Mouse (Mus musculus) urinary bladder, postnatal 36 days (tissue): ENCODE data around the gene Nhej1.
A peak's percentile ranks its signal among the peaks of the same experiment; 100 is the strongest.

Source experiments
- DNase-seq, 2 experiments: peaks; one replicate each; pipeline ENCODE4 v3.0.0; 2022; ENCODE audit warnings: low spot score in 2 of 2, mixed read lengths in 1 of 2

Gene Nhej1

DNA sequence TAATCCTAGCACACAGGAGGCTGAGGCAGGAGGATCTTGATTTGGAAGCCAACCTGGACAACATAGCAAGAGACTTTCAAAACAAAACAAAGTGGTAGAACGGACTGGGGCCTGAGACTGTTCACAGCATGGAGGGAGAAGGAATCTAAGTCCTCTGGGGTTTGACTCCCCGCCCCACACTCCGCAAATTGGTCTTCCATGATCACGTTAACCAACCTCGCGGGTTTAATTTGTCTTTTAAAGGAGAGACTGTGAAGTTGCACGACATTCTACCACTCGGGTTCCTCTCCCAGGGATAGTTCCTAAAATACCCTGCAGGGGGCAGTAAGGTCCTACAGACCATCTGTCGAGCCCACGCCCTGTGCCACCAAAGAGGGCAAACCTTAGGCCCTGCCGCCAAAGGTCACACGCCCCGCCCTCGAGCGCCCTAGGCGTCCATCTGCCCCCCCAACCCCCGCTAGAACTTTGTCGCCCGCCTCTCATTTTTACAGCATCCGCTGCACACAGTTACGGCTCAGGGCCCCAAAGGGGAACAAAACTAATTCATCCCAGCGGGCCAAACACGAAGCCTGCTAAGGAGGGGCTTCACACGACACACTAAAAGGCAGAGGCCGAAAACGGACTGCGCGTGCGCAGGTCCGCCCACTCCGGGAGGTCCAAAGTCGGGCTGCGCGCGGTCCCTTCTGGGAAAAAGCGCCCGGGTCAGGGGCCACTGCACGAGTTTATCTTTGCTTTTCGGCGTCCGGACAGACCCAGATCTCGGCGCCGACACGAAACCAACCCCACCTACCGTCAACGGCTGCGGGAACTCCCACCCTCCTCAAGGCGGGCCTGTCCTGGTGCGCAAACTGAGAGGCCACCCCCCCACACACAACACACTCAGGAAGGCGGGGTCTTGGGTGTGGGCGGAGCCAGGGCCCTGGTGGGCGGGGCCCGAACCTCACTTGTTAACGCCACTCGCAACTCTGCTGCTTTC, at the start of gene Nhej1:
Gene Nhej1, minus strand, starts transcription at position 855 of the 976 bp plus-strand sequence.
- DNase-seq, result peak; percentile 89 to 93

GRCm38 (mm10) chr1:75168472-75169464, 43.8 kb upstream of the Nhej1 start, which contains the start of gene Zfand2b:
Gene Zfand2b, plus strand, starts transcription at chr1:75168646.
- peak; percentile 98 for DNase-seq

GRCm38 (mm10) chr1:75168093-75168471, 43.1 kb upstream of the Nhej1 start:
- no peak for DNase-seq

- DNase-seq, result no peak
Observed at GRCm38 (mm10) chr1:75160256-75160617, 35.2 kb upstream of the Nhej1 start.

DNA sequence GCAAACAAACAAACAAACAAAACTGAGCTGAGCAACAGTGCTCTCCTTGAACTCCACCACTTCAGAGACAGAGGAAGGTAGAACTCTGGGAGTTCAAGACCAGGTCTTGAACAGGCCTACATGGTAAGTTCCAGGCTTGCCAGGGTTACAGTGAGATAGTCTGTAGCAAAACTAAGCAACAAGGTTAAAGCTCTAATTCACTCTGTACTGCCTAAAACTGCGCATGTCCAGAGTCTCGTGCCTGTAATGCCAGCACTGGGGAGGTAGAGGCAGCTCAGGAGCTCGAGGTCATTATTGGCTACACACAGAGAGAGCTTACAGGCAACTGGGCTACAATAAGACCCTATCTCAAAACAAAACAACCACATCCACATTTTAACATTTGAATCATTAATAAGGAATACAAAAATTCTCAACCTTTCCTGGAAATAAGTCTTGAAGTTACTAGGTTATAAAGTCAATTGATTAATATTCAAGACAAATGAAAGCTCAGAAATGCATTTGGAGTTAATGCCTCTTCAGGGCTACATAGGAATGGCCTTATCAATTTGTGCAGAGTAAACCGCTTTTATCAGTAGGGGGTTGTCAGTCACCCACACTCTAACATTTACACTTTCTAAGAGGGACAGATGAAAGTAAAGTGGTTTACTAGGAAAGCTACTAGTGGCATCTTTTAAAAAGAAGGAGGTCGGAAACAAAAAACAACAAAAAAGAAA, 34.7 kb upstream of the Nhej1 start:
- no peak for DNase-seq

DNA sequence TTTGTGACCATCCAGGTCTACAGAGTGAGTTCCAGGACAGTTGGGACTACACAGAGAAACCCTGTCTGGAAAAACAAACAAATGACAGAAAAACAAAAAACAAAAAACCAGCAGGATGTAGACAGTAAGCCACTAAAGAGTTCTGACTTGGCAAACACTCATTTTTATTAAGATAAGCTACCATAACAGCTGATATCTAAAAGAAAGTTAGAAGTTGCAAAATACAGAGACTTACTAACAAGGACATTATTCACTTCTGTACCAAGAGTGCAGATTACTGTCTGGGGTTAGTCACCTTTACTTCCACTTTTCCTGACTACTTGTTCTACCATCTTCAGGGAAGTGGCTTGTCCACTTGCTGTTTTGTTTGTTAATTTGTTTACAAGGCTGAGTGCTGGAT, 34.0 kb upstream of the Nhej1 start:
- DNase-seq, result no peak

GRCm38 (mm10) chr1:75155837-75156236, 30.8 kb upstream of the Nhej1 start:
- DNase-seq, result no peak

DNA sequence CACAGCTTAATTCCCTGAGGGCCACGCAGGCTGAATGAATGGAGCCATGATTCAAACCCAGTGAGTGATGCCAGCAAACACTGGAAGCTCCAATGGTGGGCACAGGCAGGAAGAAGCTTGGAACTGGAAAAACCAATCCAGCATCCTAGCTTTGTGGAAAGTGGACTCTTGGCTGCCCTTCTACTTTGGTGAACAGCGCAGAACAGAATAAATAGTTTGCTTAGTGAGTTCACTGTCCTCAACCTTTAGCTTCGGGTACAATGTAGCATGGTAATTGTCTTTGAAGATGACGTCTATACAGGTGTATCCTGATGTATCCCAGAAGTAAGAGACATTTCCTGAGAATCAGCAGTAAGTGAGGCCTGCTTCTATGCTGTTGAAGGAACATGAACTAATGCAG, 23.7 kb upstream of the Nhej1 start:
- no peak for DNase-seq

DNA sequence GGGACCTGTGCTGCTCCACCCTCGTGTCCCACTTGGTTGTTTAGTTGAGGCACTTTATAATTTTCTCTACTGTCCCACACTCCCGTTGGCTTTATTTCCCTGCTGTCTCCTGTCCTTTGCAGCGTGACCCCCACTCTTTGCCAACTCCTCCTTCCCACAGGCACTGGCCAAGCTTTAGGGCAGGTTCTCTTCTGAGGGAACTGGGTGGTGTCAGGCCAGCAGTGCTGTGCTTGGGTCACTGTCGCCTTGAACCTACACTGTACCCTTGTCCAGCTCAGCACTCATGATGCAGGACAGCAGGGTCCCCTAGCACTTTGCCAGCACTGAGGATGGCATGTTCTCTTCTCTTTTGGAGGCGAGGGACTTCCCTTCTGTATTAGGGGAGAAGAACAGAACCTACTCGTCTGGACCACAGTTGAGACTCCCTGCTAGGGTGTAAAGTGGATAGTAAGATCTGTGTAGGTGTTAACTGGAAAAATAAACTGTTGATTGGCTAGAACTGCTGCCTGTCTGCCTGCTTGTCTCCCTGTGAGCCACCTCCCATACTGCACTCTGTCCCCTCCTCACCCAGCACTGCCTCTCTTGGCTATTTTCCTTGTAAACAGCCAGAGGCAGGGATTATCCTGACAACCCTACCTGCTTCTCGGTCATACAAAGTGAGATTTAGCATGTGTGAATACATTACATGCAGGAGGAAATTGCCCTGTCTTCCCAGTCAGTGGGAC, 22.6 kb upstream of the Nhej1 start:
- DNase-seq, result no peak

DNA sequence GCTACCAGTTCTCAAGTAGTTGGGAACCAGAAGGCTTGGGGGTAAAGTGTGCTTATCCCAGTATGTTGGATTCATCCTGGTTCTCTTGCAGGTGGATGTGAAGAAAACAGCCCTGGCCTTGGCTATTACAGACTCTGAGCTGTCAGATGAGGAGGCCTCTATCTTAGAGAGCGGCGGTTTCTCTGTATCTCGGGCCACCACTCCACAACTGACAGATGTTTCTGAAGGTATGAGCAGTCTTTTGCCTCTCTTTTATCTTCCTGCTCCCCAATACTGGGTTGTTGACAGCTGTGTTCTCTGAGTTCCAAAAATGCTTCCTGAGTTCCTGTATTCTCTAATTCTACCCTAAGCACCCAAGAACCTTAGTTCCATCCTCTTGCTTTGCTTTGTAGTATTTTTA, 20.6 kb upstream of the Nhej1 start:
- no peak for DNase-seq

GRCm38 (mm10) chr1:75142301-75143261, 17.6 kb upstream of the Nhej1 start, which contains the start of the genes Cnppd1 and Retreg2:
Gene Cnppd1, minus strand, starts transcription at chr1:75142711.
Gene Retreg2, plus strand, starts transcription at chr1:75142778.
- DNase-seq, result peak; percentile 95 to 96

- DNase-seq, result peak; percentile 66 to 78
Observed at GRCm38 (mm10) chr1:75141486-75142190, 16.6 kb upstream of the Nhej1 start.

DNA sequence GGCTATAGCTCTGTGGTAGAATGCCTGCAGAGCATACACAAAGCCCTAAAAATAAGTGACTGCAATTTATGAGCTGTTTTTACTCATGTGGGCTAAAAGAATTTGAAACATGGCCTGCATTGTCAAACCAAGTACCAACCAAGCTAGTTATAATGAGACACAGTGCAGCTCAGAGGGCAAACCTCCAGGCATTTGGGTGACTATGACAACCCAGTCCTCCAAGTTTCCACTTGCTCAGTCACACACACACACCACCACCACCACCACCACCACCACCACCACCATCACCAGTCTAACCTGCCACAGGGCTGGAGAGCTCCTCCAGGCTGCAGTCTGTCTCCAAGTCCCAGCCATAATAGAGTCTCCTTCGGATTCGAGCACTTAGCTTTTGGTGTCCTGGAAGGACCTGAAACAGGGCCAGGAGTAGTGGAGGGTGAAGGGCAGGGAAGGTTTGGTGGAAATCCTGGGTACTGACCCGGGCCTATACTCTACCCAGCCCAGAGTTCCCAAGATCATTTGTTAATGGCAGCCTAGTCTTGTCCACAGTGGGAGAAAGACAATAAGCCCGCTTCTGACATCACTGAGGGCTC, 15.7 kb upstream of the Nhej1 start:
- DNase-seq, result no peak

DNA sequence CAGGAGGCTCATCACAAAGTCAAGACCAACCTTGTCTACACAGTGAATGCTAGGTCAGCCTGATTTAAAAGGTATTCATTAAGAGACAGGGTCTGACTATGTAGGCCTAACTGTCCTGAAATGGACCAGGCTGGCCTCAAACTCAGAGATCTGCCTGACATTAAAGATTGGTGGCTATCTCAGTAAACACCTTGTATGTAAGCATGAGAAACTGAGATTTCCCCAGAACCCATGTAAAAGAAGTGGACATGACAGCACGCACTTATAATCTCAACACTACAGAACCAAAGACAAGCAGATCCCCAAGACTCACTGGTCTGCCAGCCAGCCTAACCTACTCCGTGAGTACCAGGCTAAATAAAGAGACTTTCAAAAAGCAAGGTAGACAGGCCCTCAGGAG, 13.4 kb upstream of the Nhej1 start:
- DNase-seq, result no peak

DNA sequence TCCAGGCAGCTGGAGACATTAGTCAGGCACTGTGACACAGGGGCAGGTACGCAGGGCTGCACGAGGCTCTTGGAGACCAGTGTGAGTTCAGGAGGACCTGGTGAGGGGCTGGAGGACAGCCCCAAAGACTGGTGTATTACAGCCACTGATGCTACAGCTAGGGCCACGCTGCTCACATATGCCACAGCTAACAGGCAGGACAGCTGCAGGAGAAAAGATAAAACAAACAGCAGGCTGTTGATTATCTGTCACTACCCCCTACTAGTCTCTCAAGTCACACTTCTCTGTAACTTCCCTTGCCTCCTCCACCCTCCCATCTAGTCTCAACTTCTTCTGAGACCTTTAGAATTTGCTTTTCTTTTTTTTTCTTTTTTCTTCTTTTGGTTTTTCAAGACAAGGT, 11.7 kb upstream of the Nhej1 start:
- no peak for DNase-seq

DNA sequence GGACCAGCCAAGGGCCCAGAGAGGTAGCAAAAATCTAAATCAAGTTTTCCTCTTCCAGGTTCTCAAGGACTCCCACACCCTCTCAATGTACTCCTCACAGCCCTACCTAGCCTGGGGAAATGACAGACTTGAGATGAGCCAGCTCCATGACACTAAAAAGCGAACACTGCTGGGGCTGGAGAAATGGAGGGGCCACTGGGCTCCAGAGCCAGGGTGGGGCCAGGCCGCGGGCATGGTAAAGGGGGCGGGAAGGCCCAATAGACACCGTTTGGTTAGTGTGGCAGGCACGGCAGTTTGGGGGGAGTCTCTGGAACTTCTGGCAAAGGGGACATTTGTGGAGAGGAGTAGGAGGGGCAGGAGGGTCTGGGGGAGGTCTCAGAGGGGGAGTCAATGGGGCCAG, 11.3 kb upstream of the Nhej1 start:
- no peak for DNase-seq

DNA sequence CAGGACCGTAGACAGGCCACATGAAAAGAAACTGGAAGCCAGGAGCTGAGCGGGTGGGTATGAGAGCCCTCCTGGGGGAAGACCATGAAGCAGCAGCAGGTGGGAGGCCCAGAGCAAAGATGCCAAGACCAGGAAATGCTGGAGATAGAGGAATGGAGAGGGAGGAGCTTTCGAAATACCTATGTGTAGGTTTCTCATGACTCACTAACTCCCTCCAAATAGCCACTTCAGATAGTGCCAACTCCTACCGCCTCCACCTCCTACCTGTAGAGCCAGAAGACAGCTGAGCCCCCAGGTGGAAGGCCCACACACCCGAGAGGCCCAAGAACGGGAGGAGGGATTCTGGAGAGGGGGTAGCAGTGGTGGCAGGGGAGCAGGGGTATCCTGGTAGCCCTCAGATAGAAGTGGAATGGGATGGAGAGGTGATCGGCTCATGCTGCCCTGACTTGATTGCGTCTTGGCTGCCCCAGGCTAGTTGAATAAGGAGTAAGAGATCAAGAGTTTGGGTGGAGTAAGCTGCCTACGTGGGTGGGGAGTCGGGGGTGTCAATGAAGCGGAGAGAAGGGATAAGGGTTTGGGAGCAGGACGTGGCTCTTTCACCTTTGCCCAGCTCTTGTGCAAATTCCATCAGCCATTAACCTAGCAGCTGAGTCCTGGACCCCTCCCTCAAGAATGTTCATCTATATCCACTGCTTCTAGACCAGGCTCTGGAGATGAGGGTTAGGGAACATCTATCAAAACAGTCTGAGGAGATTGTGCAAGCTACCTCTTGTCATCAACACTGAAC, 8.6 kb upstream of the Nhej1 start, which contains the start of gene Slc23a3:
Gene Slc23a3, minus strand, starts transcription at position 470 of the 787 bp plus-strand sequence.
- DNase-seq, result no peak

- DNase-seq, result no peak
Observed at GRCm38 (mm10) chr1:75128641-75129040, 3.6 kb upstream of the Nhej1 start.
